Mouse (Mus musculus) lung, postnatal 0 days (tissue): Measurements from ENCODE around the gene Get4.

Experiments used
- CTCF ChIP-seq: IDR thresholded peaks from 2 replicates; pipeline ENCODE4 v1.5.1; 2016; ENCODE audit warnings: antibody characterized with exemption, mild to moderate bottlenecking
- EP300 ChIP-seq: IDR thresholded peaks from 2 replicates; pipeline ENCODE4 v1.6.1; 2016; ENCODE audit warnings: antibody characterized with exemption, mild to moderate bottlenecking, control low read depth

GRCm38 (mm10) chr5:139211737-139212385 lies 40.3 kb upstream of the Get4 start:
- no peak for TF ChIP-seq CTCF
- peak; percentile 37; the same call in 1 of the 2 replicates for TF ChIP-seq EP300
